Mouse (Mus musculus) v-Abl transformed pro-B cells (cell line): ENCODE measurements around the gene Ror2.

Source experiments
- in situ Hi-C, 2 experiments: fragments of 400-800 bp; cut with MboI; formaldehyde crosslinking; loops; one replicate each; pipeline ENCODE4 v1.15.1; 2025; ENCODE audit not compliant: unreplicated experiment in 2 of 2

Gene Ror2

DNA sequence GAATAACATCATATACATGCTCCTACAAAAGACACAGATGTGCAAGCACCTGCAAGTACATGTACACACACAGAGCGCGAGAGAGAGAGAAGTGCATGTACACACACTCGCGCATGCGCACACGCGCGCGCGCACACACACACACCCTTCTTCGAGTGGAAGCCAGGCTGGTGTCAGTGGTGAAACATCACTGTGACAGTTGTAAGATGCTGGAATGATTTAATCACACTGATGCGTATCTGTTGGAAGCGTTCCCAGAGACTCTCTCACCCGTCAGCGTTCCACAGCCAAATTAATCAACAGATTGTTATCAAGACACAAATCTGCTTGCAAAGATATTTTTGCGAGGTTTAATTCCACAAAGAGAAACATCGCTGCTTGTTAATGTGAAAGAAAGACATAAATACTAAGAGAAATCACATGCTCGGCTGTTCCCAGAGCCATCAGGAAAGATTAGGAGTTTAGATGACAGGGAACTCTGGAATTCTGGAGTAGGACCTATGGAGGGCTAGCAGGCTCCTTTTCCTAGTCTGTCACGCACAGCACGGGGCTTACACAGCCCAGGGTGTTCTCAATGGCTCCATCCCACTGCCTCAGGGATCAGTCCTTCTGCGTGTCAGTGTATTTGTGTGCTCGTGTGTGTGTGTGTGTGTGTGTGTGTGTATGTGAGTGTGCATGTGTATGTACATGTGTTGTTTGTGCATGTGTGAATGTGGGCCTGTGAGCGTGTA is 199.2 kb downstream of the Ror2 start:
- in situ Hi-C loops = no loop called here

DNA sequence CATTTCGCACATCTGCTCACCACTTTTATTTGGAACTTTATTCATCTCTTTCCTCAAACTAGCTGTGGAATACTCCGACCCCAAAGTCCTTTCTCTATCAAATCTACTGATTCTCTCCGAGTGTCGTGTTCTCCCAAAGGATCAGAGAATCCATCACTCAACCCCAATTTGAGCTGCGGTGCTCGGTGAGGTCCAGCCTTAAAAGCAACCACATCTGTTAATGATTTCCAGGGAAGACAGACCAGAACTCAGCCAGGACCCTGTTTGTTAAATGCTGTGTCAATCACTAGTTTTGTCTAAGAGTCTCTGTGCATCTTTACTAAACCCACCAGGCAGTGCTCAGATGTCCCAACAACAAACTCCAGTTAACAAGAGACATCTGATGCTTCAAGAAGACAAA is 204.1 kb downstream of the Ror2 start:
- in situ Hi-C loops = no loop called here

DNA sequence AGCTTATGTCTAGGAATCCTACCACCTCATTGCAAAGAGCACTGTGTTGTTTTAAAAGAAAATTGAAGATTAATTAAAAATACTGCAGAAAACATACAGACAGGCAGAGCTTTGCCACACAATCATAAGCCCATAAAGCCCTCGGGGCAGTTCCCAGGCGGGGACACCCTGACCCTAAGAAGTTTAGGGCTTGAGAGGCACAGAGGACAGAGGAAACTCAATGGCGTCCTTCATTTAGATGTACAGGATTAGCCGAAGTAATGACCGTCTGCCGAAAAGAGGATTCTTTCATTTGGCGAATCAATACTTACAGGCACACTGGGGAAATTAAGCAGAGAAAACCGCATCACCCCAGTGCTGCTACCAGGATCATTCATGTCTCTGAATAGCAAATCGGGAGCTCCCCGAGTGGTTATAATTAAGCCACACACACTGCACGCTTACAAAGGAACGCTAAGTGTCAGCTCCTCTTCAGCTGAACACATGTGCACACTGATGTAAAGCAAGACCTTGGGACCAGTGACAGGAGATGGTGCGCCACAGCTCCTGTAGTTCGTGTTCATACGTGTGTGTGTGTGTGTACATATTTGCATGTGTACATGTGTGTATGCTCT is 208.1 kb downstream of the Ror2 start:
- in situ Hi-C loops = no loop called here

DNA sequence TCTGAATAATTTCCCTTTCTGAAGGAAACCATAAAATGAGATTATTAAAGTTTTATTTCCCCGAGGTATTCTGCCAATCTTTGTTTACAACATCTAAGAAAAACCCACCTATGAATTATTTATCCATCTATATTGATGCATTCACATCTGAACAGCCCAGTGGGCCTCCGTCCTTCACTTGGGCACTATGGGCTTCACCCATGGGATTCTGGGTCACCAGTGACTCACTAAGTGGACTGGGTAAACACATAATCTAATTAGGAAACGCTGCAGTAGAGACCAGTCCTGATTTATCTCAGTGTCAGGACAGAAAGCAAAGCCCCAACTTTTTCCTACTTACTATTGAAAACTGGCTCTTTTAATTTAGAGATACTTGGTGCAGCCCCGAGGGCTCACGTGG is 210.9 kb downstream of the Ror2 start:
- in situ Hi-C loops = no loop called here

DNA sequence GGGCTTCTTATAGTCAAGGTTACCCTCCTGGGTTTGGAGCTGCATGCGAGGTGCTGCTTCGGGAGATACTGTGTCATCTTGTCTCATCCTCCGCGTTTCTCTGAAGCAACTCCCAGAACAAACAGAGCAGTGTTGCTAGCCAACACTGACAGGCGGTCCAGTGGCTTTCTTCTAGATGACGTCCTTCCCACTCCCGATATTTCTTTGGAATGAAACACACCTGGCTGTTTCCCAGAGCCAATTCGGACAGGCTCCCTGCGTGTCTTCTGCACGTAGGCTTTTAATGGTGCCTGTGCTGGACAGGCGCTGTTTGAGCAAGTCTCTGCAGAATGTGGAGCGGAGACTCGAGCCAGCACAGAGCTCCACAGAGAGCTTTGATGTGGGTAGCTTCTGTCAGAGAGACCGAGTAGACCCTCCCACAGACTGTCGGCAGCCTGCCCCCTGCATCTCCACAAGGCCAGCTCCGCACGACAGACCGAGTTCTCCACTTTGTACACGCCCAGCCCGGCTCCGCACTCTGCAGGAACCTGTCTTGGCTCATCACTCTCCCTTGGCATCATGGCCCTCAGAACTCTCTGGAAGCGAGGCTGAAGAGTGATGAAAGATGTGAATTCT is 216.7 kb downstream of the Ror2 start:
- in situ Hi-C loops = no loop called here

DNA sequence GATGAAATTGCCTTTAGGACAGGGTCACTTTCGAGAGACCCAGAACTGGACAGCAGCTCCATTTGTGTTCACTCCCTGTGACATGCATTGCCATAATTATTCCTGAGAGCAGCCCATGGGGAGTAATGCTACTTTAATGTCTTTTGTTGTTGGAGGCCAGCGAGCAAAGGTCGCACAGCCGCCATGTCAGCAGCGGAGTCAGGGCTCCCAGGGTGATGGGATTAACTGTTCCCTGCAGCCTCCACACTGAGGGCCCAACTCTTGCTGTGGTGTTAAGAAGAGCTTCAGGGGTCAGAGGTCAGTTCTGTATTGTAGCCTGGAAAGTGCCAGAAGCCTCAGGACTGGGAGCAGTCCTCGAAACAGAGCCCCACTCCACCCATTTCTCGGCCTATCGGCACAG is 217.5 kb downstream of the Ror2 start:
- in situ Hi-C loops = no loop called here

DNA sequence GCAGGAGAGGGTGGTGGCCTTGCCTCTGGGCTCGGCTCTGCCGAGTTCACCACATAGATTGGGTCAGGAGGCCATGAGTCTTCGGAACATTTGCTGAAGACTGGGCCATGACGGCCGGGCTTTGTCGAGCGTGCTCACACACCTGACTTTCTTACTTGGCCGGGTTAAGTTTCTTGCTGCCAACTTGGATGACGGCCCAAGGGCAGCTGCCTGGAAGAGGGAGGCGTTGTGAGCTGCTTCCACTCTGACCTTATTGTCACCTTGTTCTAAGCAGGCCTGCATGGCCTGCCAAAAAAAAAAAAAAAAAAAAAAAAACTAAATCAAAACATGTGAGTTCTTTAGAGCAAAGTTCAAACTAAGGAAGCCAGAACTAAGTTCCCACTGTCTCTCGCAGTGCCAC is 218.0 kb downstream of the Ror2 start:
- in situ Hi-C loops = no loop called here

DNA sequence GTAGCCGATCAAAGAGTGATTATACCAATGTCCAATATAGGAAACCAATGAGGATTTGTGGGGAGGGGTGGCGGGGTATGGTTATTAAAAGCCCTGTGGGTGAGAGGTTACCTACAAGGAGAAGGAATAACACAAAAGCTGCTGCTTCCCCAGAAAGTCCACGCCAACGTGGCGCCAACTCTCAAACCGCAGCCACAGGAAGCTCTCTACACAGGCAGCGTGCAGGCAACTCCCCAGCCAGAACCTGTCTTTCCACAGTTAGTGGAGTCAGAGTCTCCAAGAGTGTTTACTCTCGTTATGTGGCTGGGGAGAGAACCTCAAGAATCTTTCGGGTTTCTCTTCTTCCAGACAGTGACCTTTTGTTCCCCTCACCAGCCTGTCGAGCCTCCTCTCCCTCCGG is 220.8 kb downstream of the Ror2 start:
- in situ Hi-C loops = no loop called here

DNA sequence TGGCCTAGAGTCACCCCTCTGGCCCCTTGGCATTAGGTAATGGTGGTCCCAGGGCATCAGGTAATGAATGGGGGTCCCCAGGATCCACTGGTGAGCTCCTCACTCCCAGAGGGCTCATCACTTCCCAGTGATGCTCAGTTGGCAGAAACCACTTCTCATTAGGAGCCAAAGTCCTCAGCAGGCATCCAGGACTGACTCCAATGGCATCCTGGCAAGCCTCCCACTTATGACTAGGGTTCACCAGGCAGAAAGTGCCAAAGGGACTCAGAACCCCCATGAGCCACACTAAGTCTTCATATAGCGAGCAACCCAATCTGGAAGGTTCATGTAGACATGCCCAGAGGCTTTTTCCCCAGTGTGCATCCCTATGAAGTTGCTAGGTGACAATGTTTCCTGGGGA is 221.2 kb downstream of the Ror2 start:
- in situ Hi-C loops = no loop called here
